Mouse (Mus musculus) bone marrow, adult 2 months (tissue): Measurements from ENCODE around the gene Tas2r143.

Experiments
- CTCF ChIP-seq: fragments of 200-500 bp; IDR thresholded peaks from 2 replicates; pipeline ENCODE4 v1.5.1; 2011; ENCODE audit warnings: low read length, control low read depth; ENCODE audit not compliant: control insufficient read depth, insufficient read depth
- POLR2A ChIP-seq: fragments of 200-500 bp; IDR thresholded peaks from 2 replicates; pipeline ENCODE4 v1.6.1; 2011; ENCODE audit warnings: low read depth, mild to moderate bottlenecking, control low read depth, low read length, borderline replicate concordance; ENCODE audit not compliant: control insufficient read depth

GRCm38 (mm10) chr6:42441395-42441794 lies 41.4 kb downstream of the Tas2r143 start:
- no peak for TF ChIP-seq CTCF
- TF ChIP-seq POLR2A: no peak
